Mouse (Mus musculus): Measurements from ENCODE around the gene Tmem150c. TPM values are rescaled to one million over a fixed set of nuclear protein-coding genes. Genes with fewer than 3 reads are reported as not detected.

Gene Tmem150c
- polyA plus RNA-seq, 1 experiment from 2014 or later: 5.2 TPM

DNA sequence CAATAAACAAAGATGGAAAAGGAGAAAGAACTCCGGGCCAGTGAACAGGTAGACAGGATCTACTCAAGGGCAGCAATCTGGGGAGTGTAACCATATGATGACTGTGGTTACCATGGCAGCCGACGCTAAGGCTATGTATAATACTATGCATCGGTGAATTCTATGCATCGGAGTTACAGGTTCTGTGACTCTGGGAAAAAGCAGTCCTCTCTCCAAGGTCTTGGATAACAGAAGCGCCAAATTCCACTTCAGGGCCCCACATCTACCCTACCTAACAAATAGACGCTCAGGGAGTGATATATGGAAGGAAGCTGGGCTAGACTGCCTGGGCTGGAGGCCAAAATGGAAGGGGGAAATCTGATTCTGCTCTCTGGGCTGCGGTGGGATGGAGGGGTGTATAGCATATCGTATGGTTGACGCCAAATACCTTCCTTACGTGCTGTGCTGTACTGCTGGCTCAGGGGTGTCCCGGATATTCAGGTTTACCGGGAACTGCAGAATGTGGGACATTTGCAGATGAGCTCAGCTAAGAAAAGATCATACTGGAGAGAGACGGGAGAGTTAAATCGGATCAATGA lies 37.3 kb upstream of the Tmem150c start:
- Histone ChIP-seq H3K27me3 (replicated peaks; ENCODE audit: control insufficient read depth, insufficient read depth, low read length) (no peaks in the 10 kb centered on the region), H3K9me3 (ENCODE audit: control insufficient read depth, low read length) (no peaks in the 10 kb centered on the region), H3K4me1 (ENCODE audit: control insufficient read depth, insufficient read depth, low read length) (peaks cover 13% of the 10 kb centered on the region), H3K4me2 (ENCODE audit: low read depth, low read length) (peak overlapping the region; percentile 41), H3K27ac (replicated peaks; ENCODE audit: low read depth, low read length) (no peak overlapping the region), H3K9ac (ENCODE audit: low read depth, low read length) (no peak overlapping the region), H3K36me3 (ENCODE audit: control insufficient read depth, insufficient read depth, low read length) (no peaks in the 10 kb centered on the region), H3K4me3 (ENCODE audit: low read depth, low read length) (no peak overlapping the region)
- DNase-seq (ENCODE audit: low spot score) (peak; percentile 90), ATAC-seq (ENCODE audit: low read depth) (peak; percentile 90)
- 32% methylated on average over 15 of the region's 15 CpGs for WGBS

DNA sequence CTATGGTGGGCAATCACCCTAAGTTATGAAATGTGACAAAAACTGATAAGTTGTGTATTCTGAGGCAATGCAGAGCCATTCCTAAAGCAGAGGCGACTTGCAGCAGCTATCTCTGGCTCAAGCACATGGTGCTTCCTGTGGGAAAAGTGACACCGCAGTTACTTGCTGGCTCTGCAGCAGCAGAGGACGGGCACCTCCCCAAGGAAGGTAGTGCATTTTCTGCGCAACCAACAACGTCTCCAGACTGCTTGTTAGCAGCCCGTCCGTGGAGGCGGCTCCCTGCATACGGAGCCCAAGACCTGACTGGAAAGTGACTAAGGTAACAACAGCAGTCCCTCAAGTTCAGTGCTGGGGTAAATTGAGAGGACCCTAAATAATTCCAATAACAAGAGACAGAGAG lies 36.8 kb upstream of the Tmem150c start:
- 50% methylated on average over 9 of the region's 9 CpGs for WGBS
- Histone ChIP-seq H3K27ac (replicated peaks; ENCODE audit: low read depth, low read length) (no peak overlapping the region), H3K4me2 (ENCODE audit: low read depth, low read length) (no peak overlapping the region), H3K4me1 (ENCODE audit: control insufficient read depth, insufficient read depth, low read length) (peaks cover 13% of the 10 kb centered on the region), H3K9ac (ENCODE audit: low read depth, low read length) (no peak overlapping the region), H3K4me3 (ENCODE audit: low read depth, low read length) (no peak overlapping the region), H3K27me3 (replicated peaks; ENCODE audit: control insufficient read depth, insufficient read depth, low read length) (no peaks in the 10 kb centered on the region), H3K9me3 (ENCODE audit: control insufficient read depth, low read length) (no peaks in the 10 kb centered on the region), H3K36me3 (ENCODE audit: control insufficient read depth, insufficient read depth, low read length) (no peaks in the 10 kb centered on the region)
- no peak for DNase-seq (ENCODE audit: low spot score)
- ATAC-seq (ENCODE audit: low read depth): peak; percentile 32; the same call in 1 of the 2 replicates

DNA sequence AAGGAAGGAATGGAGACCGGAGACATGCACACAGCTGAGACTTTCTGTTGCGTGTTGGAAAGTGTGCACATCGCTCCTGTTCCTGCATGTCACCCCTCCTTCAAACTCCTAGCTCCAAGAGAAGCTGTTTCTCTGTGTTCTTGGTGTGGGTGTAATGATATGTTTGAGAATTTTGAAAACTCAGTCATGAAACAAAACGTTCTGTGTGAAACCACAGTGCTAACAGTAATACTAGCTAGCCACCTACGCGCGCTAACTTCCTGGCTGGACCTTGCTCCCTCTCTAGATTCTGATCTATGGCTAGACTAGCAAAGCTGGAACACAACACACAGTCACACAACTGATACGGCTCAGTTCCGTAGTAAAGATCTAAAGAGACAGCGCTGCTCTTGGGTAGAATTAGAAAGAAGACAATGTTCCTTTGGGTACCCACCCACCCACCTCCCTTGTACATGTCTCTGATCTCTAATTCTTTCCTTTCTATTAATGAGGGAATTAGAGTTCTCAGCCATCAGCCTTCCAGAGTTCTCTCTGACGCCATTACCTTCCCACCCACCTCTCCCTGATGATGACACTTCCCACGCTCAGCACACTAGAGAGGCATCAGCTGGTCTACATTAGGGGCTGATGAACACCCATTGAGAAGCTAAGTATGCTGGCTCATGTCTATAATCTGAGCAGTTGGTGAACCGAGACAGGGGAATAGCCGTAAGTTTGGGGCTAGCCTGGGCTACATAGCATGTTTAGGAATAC lies 32.0 kb upstream of the Tmem150c start:
- Histone ChIP-seq H3K4me3 (ENCODE audit: low read depth, low read length) (no peak overlapping the region), H3K27ac (replicated peaks; ENCODE audit: low read depth, low read length) (no peak overlapping the region), H3K36me3 (ENCODE audit: control insufficient read depth, insufficient read depth, low read length) (no peaks in the 10 kb centered on the region), H3K27me3 (replicated peaks; ENCODE audit: control insufficient read depth, insufficient read depth, low read length) (no peaks in the 10 kb centered on the region), H3K4me2 (ENCODE audit: low read depth, low read length) (no peak overlapping the region), H3K9ac (ENCODE audit: low read depth, low read length) (no peak overlapping the region), H3K9me3 (ENCODE audit: control insufficient read depth, low read length) (no peaks in the 10 kb centered on the region), H3K4me1 (ENCODE audit: control insufficient read depth, insufficient read depth, low read length) (peaks cover 4% of the 10 kb centered on the region)
- no peak for DNase-seq (ENCODE audit: low spot score)
- WGBS: 91% methylated on average over 14 of the region's 14 CpGs
- ATAC-seq (ENCODE audit: low read depth): no peak

DNA sequence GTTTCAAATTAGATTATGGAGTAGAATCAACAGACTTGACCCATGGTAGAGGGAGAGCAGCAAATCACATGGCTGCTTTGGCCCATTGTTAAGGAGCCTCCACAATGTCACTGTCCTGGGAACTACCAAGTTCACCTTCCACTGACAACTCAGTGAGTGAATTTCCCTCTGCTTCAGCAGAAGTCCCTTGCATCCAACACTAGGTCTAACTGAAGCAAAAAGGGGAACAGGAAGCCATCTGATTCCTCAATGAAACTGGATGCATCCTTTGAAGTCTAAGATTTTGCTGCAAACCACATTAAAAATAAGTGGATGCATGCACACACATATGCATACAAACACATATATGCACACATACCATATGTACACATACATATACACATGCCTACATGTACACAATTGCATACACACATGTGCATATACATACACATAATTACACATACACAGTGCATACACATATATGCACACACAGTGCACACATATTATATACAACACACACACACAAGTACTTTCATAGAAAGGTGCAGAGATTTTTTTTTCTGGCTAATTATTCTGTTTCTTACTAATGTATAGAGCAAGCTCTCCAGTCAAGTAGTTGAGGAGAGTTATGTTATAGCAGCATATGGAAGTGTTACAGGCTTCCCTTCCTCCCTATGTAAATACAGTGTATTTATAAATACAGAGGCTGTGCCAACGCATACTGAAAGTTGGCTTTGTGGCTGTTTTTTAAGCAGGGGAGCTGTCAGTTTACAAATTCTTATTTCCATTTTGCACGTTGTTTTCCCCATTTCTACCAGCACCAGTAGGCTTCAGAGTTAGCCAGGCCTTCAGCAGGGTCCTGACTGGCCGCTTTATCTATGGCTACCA lies 27.7 kb upstream of the Tmem150c start:
- Histone ChIP-seq H3K9ac (ENCODE audit: low read depth, low read length) (no peak overlapping the region), H3K36me3 (ENCODE audit: control insufficient read depth, insufficient read depth, low read length) (no peaks in the 10 kb centered on the region), H3K4me2 (ENCODE audit: low read depth, low read length) (no peak overlapping the region), H3K27me3 (replicated peaks; ENCODE audit: control insufficient read depth, insufficient read depth, low read length) (no peaks in the 10 kb centered on the region), H3K4me1 (ENCODE audit: control insufficient read depth, insufficient read depth, low read length) (no peaks in the 10 kb centered on the region), H3K4me3 (ENCODE audit: low read depth, low read length) (no peak overlapping the region), H3K27ac (replicated peaks; ENCODE audit: low read depth, low read length) (no peak overlapping the region), H3K9me3 (ENCODE audit: control insufficient read depth, low read length) (no peaks in the 10 kb centered on the region)
- DNase-seq (ENCODE audit: low spot score) (no peak), ATAC-seq (ENCODE audit: low read depth) (no peak)
- 64% methylated on average over 3 of the region's 3 CpGs for WGBS

DNA sequence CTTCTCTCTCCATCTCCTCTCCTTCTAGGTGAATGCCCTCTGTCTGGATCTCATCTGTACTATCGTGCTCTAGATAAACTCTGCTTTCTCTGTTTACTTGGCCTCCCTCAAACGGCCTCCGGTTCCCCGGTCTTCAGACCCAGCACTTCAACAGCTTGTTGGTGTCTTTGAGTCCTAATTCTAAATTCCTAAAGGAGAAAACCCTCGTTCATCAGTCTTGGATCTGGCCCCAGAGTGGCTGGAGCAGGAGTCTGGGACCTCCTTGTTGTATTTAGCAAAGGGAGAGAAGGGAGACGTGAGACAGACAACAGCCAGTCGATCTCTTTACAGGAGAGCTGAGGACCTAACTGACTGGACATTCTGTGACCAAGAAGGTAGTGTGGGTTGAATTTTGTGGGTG lies 27.0 kb upstream of the Tmem150c start:
- WGBS: 56% methylated on average over 7 of the region's 7 CpGs

DNA sequence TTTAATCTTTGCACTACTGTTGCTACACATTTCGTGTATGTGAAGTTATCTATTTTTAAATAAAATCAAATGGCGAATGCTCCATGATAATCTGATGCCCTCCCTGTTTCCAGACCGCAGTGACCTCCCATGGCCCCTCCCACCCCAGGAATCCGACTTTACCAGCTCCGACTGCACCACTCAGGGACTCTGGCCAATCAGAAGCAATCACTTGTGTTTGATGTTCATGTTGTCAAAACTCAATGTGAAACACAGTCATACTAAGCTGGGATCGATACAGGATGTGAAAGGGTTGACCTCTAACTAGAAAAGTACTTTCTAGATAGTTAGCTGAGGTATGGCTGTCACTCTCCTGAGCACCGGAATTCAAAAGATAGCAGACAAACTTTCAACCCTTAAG lies 26.3 kb upstream of the Tmem150c start:
- 12% methylated on average over 7 of the region's 7 CpGs for WGBS
- Histone ChIP-seq H3K4me3 (ENCODE audit: low read depth, low read length) (no peak overlapping the region), H3K4me2 (ENCODE audit: low read depth, low read length) (no peak overlapping the region), H3K36me3 (ENCODE audit: control insufficient read depth, insufficient read depth, low read length) (no peaks in the 10 kb centered on the region), H3K9me3 (ENCODE audit: control insufficient read depth, low read length) (no peaks in the 10 kb centered on the region), H3K9ac (ENCODE audit: low read depth, low read length) (no peak overlapping the region), H3K27ac (replicated peaks; ENCODE audit: low read depth, low read length) (no peak overlapping the region), H3K27me3 (replicated peaks; ENCODE audit: control insufficient read depth, insufficient read depth, low read length) (no peaks in the 10 kb centered on the region), H3K4me1 (ENCODE audit: control insufficient read depth, insufficient read depth, low read length) (no peaks in the 10 kb centered on the region)
- no peak for DNase-seq (ENCODE audit: low spot score)
- no peak for ATAC-seq (ENCODE audit: low read depth)

More for the DNA sequence above, 27.0 kb upstream of the Tmem150c start:
- Histone ChIP-seq H3K4me1 (ENCODE audit: control insufficient read depth, insufficient read depth, low read length) (no peaks in the 10 kb centered on the region), H3K4me3 (ENCODE audit: low read depth, low read length) (no peak overlapping the region), H3K9ac (ENCODE audit: low read depth, low read length) (no peak overlapping the region), H3K9me3 (ENCODE audit: control insufficient read depth, low read length) (no peaks in the 10 kb centered on the region), H3K36me3 (ENCODE audit: control insufficient read depth, insufficient read depth, low read length) (no peaks in the 10 kb centered on the region), H3K27me3 (replicated peaks; ENCODE audit: control insufficient read depth, insufficient read depth, low read length) (no peaks in the 10 kb centered on the region), H3K27ac (replicated peaks; ENCODE audit: low read depth, low read length) (no peak overlapping the region), H3K4me2 (ENCODE audit: low read depth, low read length) (no peak overlapping the region)
- DNase-seq (ENCODE audit: low spot score): no peak
- no peak for ATAC-seq (ENCODE audit: low read depth)

DNA sequence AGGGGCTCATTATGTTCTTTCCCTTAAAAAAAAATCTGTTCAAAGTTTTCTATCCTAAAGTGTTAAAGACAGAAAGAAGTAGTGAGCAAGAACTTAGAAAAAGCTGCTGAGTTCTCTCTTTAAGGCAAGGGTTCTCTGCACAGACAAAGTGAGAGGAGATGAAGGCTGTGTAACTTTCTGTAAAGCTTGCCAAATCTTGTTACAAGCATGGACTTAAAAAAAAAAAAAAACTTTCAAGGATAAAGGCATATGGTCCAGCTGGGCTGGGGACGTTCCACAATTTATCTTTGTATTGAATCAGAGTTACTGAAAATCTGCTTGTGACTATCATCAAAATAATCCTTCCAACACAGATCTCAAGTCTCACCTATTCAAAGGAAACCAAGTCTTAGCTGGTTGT lies 21.4 kb upstream of the Tmem150c start:
- H3K27ac ChIP-seq (replicated peaks; ENCODE audit: low read depth, low read length): no peak overlapping the region
- 46% methylated on average over 1 of the region's 1 CpGs for WGBS
- ATAC-seq (ENCODE audit: low read depth): no peak

DNA sequence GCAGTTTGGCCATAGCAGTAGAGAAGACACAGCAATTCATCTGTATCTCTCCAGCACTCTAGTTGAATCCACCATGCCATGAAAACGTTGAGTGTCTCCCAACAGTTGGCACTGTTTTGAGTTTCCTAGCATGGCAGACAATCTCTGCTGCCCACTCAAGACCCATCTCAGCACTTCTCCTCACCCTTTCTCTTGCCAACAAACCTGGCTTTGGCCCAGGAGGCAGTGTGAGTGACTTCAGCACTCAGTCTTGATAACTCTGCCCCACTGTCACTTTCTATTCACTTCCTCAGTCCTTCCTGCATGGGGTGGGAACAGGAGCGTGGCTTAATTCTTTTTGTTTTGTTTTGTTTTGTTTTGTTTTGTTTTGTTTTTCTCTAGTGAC lies 19.2 kb upstream of the Tmem150c start:
- no peak overlapping the region for H3K4me2 ChIP-seq (ENCODE audit: low read depth, low read length)
- 83% methylated on average over 2 of the region's 2 CpGs for WGBS
- DNase-seq (ENCODE audit: low spot score): no peak
- no peaks in the 10 kb centered on the region for H3K36me3 ChIP-seq (ENCODE audit: control insufficient read depth, insufficient read depth, low read length)
- H3K27ac ChIP-seq (replicated peaks; ENCODE audit: low read depth, low read length): no peak overlapping the region
- no peaks in the 10 kb centered on the region for H3K27me3 ChIP-seq (replicated peaks; ENCODE audit: control insufficient read depth, insufficient read depth, low read length)
- H3K9me3 ChIP-seq (ENCODE audit: control insufficient read depth, low read length): no peaks in the 10 kb centered on the region
- H3K4me3 ChIP-seq (ENCODE audit: low read depth, low read length): no peak overlapping the region
- no peak for ATAC-seq (ENCODE audit: low read depth)
- no peaks in the 10 kb centered on the region for H3K4me1 ChIP-seq (ENCODE audit: control insufficient read depth, insufficient read depth, low read length)
- no peak overlapping the region for H3K9ac ChIP-seq (ENCODE audit: low read depth, low read length)

More for the DNA sequence above, 21.4 kb upstream of the Tmem150c start:
- no peaks in the 10 kb centered on the region for H3K4me1 ChIP-seq (ENCODE audit: control insufficient read depth, insufficient read depth, low read length)
- H3K9me3 ChIP-seq (ENCODE audit: control insufficient read depth, low read length): no peaks in the 10 kb centered on the region
- H3K27me3 ChIP-seq (replicated peaks; ENCODE audit: control insufficient read depth, insufficient read depth, low read length): no peaks in the 10 kb centered on the region
- no peak overlapping the region for H3K4me2 ChIP-seq (ENCODE audit: low read depth, low read length)
- H3K9ac ChIP-seq (ENCODE audit: low read depth, low read length): no peak overlapping the region
- DNase-seq (ENCODE audit: low spot score): no peak
- no peaks in the 10 kb centered on the region for H3K36me3 ChIP-seq (ENCODE audit: control insufficient read depth, insufficient read depth, low read length)
- H3K4me3 ChIP-seq (ENCODE audit: low read depth, low read length): no peak overlapping the region

Data from embryonic facial prominence, embryonic 14.5 days (tissue).